Mouse (Mus musculus): ENCODE measurements around the gene Prdm1. TPM values are rescaled to one million over a fixed set of nuclear protein-coding genes. Genes with fewer than 3 reads are reported as not detected.

The Prdm1 gene
- total RNA-seq, 1 experiment from 2014 or later = 2.8 TPM

DNA sequence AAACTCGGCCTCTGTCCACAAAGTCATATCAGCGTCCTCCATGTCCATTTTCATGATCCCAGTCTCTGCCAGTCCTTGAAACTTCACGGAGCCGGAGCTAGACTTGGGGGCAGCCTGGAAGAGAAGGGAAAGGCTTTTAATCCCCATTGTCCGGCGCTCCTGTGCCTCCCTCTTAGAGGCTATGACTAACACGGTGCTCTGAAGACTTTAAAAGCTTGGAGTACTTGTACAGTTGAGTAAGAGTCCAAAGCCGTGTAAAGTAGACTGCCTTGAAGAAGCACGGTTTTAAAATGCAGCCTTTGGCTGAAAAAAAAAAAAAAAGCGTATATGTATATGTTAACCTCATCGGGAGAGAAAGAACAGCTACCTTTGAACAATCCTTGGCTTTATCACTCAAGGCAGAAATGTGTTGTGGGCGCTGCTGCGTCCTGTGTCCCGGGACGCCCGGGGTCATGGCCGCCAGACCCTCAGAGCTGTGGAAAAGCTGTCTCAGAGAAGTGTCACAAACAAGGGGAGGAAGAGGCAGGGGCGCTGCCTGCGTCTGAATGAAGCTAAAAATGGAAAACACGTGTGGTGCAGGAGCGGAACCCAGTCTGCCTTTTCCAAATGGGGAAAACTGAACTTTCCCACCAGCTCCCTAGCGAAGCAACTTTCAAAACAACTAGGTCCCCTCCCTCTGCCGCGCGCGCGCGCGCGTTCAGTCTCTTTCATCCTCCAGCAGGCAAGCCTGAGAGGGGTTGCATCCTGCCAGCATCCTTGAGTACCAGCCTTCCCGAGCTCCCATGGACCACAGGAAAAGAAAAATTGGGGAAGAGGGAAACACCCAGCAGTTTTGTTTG lies 71.3 kb downstream of the Prdm1 start:
- peak; percentile 45 for DNase-seq

DNA sequence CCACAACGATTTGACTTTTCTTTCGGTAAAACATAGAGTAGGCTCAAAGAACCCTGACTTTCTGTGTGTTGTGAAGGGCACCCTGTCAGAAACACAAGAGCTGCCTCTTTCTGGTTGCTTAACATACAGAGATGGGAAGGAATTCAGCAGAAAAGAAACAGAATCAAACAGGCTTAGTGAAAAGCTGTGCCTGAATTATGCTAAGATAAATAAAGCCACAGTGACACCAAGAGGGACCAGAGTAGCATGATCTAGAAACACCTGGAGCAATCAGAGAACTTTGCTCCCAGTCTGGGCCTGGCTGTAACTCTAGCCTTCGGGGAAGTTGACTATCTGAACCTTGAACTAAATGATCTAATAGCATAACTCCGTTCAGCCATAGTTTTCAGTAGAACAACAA lies 73.5 kb downstream of the Prdm1 start:
- DNase-seq = peak; percentile 18

DNA sequence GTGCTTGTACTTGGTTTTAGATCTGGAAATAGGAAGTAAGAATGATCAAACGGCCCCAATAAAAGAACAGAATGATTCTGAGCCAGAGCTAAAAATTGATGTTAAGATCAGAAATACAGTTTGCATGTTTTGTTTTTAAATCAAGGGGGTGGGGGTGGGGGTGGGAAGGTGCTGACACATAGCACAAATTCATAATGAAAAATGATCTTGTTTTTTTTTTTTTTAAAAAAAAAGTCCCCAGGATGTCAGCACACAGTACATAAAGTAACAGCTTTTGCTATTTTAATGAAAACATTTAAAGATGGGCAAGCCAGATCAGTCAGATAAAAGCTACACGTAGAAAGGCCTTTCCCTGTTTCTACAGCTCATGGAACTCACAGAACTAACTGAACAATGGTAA lies 74.2 kb downstream of the Prdm1 start:
- no peak for DNase-seq

DNA sequence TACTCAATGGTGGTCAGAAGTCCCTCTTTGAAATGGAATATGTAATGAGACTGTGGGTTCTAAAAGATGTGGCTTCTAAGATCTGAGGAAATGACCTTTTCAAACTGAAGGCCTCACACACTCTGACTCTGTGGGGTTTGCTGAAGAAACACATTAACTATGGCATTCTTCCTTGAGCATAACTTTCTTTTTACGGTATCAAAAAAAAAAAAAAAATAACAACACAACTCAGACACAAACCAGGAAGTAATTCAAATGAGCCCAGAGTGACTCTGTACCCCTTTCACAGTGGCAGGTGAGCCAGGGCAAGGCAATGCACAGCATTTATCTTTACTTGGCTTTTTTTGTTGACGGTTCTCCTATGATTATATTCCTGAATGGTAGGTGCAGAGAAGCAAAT lies 77.5 kb downstream of the Prdm1 start:
- DNase-seq = no peak

DNA sequence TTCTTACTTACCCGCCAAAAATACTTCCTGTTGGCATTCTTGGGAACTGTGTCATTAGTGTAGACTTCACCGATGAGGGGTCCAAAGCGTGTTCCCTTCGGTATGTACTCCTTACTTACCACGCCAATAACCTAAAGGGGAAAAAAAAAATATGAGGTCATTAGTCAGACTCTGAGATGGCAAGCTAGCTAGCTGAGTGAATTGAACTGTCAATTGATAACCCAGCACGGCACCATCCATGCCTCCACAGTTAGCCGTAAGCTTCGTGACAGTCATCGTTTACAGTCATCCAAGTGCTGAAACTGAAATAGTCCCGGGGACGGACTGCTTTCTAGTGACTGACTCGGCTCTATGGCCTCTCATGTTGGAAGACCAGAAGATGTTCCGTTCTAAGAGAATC lies 78.2 kb downstream of the Prdm1 start:
- DNase-seq = no peak

DNA sequence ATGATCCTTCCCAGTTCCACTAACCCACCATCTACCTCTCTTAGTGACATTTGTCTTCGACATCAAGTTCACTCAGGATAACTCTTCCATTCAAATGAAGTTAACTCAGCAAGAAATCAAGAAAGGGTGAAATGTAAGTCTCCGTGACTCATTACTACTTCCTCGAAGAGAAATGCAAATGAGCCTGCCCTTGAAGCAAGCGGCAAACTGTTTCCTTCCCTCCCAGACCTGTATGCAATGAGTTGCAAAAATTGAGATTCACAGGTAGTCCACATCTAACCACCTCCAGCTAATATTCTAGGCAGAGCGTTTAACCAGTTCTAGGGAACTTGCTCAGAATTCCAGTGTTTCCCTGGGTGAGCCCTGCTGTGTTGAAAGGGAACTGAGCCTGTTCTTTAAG lies 78.6 kb downstream of the Prdm1 start:
- no peak for DNase-seq

DNA sequence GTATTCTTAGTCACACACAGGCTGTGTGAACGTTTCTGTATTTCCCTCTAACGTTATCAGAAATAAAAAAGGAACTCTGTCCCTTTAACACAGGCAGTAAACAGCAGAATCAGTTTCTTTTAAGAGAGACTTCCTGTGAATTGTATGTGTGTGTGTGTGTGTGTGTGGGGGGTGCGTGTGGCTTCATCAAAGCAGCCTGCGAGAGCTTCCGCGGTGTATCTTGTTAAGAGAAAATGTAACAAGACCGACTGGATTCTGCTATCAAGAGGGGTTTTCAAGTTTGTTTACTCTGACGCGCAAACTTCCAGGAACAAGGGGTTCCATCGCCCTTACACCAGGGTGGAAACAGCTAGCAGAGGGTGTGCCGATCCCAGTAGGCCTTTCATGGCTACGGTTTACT lies 80.1 kb downstream of the Prdm1 start:
- peak; percentile 25 for DNase-seq

DNA sequence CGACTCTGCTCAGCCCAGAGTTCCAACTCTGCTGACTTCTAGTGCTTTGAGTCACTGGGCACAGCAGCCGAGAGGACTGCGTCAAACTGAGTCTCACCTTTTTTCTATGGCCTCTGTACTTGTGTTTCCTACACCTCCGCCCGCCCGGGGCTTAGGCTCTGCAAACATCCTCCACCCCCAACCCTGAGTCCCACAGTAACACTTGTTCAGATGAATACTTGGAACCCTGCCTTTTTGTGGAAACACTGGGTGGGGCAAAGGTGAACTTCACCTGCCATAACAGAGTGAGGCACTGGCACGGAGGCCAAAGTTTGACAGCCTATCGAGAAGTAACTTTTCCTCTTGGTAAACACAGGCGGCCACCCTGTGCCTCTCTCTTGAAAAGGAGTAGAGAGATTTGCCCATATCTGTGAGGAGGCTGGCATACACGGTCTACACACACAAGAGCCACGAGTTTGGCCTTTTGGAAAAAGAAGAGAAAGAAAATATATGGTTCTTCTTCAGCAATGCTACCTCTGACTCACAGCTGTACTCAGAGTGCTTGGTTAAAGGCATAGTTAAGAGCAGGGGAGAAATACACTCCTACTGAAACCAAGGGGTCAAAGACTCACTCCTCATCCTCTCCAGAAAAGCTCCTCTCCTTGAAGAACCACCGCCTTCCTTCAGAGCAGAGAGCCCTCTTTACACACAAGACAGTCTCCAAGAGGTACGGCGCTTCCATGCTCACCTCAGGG lies 80.7 kb downstream of the Prdm1 start:
- no peak for DNase-seq

DNA sequence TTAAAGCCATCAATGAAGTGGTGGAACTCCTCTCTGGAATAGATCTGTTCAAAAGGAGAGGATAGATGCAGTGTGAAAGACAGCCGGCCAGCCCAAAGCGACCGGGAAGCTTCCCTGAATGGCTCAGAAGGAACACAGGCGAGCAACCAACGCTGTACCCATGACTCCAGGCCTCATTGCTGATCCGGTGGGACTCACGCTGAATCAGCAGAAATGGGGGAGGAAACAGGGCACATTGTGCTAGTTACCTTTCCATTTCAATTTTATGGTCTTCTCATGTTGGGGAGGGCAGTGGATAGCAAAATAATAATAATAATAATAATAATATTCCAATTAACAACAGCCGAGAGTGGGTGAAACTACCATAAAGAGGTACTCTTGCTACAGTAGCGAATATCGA lies 81.3 kb downstream of the Prdm1 start:
- DNase-seq = no peak

DNA sequence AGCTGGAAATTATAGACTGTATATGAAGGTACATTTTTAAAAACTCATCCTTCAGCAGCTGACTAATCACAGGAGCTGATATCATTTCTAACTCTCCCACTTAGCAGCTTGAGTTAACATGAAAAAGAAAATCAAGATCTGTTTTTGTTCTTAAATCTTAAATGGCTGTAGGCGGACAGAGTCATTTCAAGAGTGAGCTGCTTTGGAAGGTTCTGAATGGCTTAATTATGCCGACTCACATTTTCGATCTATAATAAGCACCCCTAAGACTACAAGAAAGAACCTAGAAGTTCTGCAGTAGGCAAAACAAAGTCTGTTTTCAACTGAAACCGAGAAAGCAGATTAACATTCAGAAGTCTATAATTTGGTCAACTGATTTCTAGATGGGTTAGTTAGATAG lies 83.9 kb downstream of the Prdm1 start:
- DNase-seq = no peak

DNA sequence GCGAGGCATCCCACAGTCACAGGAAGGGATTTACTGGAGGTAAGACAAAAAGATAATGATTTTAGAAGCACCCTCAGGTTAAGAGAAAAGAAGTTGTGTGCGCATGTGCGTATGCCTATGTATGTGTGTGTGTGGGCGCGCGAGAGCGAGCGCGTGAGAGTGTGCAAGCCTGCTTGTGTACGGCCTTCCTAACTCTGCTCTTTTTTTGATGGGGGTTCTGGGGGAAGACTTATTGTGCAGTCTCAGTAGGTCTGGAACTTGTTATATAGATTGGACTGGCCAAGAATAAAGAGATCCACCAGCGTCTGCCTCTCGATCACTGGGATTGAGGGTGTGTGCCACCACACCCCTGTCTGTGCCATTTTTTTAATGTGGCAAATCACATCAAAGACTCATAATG lies 84.6 kb downstream of the Prdm1 start:
- DNase-seq = no peak

DNA sequence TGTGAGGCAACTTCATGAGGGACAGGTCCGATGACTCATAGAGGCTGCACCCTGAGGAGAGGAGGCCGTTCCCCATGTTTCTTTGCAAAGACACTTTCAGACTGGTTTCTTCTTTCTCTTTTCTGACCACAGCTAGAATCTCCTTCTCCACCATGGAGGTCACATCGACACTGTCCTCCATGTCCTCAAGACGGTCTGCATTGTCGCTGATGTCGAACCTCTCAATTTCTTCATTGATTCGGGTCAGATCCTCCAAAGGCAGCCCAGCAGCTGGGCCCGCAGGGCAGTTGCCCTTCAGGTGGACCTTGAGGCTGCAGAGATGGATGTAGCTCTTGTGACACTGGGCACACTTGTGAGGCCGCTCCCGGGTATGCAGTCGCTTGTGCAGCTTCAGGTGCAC lies 88.6 kb downstream of the Prdm1 start:
- DNase-seq = peak; percentile 35

DNA sequence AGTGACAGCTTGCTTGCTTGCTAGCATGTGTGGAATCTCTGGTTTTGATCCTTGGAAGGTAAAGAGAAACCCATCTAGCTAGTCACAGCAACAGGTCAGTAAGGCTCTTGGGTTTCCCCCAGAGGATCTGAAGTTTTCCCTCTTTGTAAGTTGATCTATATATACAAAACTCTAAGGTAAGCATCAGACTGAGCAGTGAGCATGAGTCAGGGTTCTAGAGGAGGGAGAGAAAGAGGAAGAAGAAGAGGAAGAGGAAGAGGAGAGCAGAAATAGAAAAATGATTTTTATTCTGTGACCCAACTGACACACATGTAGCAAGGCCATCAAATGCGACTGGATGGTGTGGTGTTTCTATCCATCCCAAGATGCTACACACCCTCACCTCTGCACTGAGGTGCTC lies 90.7 kb downstream of the Prdm1 start:
- no peak for DNase-seq

DNA sequence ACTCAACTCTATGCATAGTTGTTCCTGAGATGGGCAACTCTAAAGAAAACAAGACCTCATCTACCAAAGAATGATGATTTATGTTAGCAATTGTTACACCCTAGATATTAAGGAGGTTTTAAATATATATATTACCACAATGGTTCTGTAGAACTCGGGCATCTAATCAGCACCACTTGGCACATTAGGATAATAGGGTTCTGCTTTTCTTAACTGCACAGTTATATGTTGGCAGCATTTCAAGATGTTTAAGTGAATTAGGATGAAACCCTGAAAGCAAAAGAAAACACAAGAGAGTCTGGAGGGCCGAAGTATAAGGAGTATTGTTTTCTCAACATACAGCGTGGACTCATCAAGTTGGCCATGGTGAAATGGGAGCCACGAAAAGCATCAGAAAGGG lies 92.3 kb downstream of the Prdm1 start:
- no peak for DNase-seq

DNA sequence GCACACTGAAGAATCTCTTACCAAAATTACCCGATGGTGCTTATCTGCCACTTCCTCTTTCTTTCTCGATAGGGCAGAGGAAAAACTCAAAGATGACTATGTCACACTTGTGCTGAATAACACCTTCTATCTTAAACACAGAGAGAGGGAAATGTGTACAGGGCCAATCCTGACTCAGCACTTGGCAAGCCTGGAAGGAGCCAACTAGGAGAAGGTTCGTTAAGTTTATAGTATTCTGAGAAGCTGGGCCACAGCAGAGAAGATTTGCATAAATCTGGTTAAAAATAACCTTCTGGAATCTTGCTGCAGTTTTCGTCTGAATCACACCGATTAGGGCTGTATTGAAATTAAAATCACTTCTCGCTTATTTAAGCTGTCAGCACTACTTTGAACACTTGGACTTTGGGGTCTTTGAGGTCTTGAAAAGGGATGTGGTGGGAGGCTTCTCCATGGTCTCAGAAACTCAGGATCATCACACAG lies 93.6 kb downstream of the Prdm1 start:
- no peak for DNase-seq

DNA sequence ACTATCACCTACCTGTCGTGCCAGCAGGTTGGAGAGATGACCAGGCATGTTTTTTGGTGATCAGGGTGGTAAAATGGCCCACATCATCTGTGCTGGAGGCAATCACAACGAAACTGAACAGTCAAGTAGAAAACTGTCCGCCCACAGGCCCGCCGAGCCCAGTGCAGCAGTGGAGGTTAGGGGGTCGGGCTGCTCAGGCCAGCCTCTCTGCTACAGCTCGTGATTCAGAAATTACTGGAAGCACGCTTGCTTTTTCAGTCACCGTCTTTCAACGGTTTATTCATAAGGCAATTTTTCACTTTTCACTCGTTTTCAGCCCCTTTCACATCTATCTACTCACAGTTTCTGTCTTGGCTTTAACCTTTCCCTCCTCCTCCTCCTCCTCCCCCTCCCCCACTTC lies 96.1 kb downstream of the Prdm1 start:
- no peak for DNase-seq

DNA sequence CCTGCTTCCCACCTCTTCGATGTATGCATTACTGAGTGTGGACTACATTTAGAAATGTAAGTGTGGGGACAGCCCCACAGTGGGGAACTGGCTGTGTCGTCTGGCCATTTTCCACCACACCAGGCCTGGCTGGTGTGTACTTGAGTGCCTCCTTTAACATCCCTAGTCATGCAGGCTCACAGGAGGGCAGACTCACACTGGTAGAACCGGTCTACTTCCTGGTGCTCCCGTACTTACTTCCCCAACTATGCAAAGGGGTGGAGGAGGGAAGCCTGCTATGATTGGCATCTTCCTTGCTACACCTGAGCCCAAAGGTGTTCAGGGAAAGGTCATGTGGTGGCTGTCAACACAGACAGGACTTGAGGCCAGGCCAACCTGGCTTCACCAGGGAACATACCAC lies 96.6 kb downstream of the Prdm1 start:
- DNase-seq = no peak

DNA sequence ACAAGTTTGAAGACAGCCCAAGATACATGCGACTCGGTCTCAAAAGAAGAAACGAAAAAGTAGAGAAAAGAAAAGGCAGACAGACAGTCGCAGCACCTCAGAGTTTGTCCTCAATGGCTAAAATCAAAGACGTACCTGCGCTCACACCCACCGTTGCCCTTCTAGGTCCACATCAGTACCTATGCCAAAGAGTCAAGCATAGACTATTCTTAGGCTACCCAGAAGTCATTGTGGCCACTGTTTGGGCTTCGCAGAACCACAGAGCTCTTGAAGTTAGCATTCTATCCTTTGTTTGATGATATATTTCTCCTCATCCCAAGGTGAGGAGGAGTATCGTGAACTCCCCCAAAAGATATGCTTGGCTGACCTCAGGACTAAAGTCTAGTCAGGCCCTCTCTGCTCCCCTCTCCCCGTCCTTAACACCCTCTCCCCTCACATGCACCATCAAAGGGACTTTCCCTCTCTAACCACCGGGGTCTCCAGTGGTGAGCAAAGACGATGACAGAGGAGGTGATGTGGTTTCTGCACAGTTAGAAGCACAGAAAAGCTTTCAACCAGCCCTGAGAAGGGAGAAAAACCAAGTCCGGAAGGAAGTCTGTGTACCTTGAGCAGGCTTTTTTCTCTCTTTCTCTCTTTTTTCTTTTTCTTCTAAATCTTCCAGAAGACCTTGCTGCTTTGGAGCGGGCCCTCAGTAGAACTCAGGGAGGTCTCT lies 99.0 kb downstream of the Prdm1 start:
- no peak for DNase-seq

DNA sequence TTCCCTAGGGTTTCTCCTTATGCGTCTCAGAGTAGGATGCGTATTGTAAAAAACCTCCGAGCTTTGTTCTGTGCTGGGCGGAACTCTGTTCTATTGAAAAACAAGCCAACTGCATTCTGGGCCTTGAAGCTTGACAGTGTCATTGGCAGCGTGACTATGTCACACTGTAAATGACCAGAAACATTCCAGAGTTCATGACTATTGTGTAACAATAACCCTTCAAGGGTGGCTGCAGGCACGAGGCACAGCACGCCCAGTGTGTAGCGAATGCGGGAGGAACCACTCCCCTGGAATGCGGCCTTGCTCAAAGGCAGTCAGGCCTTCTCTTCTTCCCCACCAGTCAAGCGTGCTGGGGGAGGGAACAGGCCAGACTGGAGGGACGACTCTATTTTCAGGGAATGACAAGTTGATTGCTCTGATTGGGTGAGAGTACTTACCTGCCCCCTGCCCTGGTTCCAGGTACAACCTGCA lies 100.4 kb downstream of the Prdm1 start:
- peak; percentile 83 for DNase-seq

DNA sequence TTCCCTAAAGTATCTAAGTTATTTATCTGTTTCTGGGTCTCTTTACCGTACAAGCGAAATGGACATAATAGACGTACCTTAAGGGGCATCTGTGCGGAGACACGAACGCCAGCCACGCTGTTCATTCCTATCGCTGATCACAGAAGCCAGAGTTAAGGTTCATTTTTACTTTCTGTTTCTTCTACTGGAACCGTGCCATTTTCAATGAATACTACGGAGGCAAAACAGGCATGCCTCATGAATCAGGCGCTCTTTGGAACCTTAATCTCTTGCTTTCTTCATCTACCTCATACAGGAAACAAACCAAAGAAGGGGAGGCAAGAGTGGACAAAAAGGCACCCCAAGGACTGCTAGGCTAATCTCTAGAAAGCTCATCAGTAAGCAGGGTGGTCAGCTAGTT lies 100.9 kb downstream of the Prdm1 start:
- peak; percentile 22 for DNase-seq

DNA sequence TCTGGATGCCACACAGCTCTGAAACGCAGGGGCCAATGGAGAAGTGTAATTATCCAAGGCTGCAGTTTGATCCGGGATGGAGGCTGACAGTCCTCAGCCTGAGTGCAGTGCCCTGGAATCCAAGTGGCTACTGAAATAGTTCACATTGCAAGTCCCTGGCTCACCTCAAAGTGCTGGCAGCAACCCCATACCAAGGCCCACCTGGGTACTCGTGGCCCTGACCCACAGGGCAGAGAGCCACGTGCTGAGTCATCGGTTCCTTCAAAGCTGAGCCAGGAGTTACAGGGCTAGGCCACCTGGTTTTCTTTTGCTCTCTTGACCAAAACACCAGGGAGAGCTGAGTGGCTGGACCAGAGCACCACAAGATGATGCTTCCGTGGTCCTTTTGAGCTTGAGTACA lies 103.3 kb downstream of the Prdm1 start:
- DNase-seq = peak; percentile 72

DNA sequence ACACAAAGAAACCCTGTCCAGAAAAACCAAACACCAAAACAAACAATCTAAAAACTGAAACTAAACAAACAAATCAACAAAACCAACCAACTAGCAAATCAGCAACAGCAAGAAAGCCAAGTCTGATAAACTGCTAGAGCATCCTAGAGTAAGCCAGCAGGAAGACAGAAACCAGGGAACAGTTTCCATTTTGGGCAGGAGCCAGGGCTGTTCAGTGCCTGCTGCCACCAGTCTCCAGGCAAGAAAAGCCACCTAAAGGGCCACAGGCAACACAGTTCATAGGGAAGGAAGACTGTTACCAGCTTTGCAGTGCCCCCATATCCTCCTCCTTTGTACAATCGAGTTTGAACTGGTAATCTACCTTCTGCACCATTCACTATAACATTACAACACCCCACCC lies 106.4 kb downstream of the Prdm1 start:
- no peak for DNase-seq

DNA sequence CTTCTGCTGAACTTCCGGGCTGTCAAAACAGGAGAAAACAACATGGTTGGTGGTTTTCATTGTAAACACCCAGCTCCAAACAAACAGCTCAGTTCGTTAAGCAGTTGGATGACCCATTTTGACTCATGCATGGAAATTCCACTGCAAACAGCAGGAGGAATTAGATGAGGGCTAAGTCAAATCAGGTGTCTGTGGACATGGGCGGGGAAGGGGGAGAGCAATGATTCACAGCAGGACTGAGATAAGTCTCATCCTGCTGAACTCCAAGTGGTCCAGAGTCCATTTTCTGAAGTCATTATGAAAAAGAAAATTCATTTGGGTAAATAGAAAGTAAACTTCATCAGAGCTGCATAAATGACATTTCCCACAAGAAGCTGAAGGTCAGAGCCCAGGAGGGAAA lies 108.1 kb downstream of the Prdm1 start:
- DNase-seq = no peak

Measured in adrenal gland, postnatal 14 days (tissue).